Mouse (Mus musculus) adrenal gland, postnatal 25 days (tissue): ENCODE data around the gene Cdkn3. TPM values are rescaled to one million over a fixed set of nuclear protein-coding genes. Genes with fewer than 3 reads are reported as not detected.
A peak's percentile ranks its signal among the peaks of the same experiment; 100 is the strongest.
"Not testable (repeated sequence)": the region's sequence is repeated elsewhere in the genome, so short reads cannot be mapped to it uniquely, and the experiment has no call there.

Experiments
- DNase-seq: peaks from one replicate; pipeline ENCODE4 v3.0.0; 2021; ENCODE audit warnings: mixed read lengths
- total RNA-seq: library from RNA; stranded (reverse); gene quantifications from 2 replicates; pipeline ENCODE4 v1.2.3, GENCODE M21; 2021

The Cdkn3 gene
- total RNA-seq, 1 experiment from 2014 or later = 5.6 TPM

DNA sequence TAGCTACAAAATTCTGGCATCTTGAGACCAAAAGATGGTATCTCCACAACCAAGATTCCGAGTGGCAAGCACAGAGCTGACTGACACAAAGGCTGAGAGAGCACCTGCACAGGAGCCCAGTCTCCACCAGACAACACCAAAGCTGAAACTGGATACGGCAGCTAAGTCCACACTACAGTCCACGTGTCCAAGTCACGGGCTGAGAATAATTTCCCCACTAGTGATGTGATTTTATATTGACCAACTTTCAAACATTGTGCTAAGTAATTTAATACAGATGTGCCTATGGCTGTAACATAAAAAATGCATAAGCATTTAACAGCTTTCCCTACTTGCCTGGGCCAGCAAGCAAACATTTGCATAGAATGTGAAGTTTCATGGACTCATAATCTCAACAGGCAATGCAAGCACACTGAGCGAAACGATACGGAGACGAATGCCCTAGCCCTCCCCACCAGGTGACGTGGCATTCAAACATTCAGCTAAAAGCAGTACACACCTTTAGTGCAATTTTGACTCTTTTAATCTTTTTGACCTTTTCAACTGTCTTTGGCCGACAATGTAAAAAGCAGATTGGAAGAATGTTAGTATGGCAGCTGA, 23.1 kb downstream of the Cdkn3 start:
- DNase-seq = no peak

- DNase-seq = no peak
Measured at GRCm38 (mm10) chr14:46785247-46785646, 24.9 kb downstream of the Cdkn3 start.

- DNase-seq = no peak
Measured at GRCm38 (mm10) chr14:46787454-46787786, 27.1 kb downstream of the Cdkn3 start.

- DNase-seq = peak; percentile 92
Measured at GRCm38 (mm10) chr14:46787787-46788504, 27.6 kb downstream of the Cdkn3 start, which contains the start of gene Cnih1. Gene Cnih1, minus strand, starts transcription at chr14:46788411.

DNA sequence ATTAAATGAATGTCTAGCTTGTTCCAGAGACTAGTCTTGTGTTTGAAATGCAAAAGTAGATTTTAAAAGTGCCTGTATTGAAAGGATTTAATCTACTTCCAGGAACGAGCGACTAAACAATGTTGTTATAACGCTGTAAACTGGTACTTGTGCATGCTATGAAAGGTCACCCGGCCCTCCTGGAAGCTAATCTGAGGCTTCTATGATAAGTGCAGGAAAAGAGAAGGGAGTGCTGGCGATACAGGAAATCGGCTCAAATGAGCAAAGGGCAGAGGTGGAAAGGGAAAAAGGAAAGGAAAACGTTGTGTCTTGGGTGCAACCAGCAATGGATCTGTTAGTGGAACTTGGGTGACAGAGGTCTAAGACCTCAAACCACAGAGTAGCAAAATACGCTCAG, 28.2 kb downstream of the Cdkn3 start:
- DNase-seq = no peak

GRCm38 (mm10) chr14:46790303-46790702, 30.0 kb downstream of the Cdkn3 start:
- no peak for DNase-seq

DNA sequence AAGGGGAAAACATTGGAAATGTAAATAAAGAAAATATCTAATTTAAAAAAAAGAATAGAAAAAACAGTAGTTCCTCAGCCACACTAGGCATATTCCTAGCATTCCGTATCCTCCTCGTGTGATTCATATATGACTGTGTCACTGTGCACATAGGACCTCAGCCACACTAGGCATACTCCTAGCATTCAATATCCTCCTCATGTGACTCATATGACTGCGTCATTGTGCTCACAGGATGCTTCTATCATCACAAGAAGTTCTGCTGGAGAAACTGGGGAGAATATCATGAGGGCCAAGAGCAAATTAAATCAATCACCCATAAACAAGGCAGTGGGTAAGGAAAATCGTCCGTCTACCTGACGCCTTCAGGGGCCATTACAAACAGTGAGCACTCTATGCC, 30.4 kb downstream of the Cdkn3 start:
- no peak for DNase-seq

- DNase-seq = no peak
Measured at GRCm38 (mm10) chr14:46794157-46794556, 33.8 kb downstream of the Cdkn3 start.

- DNase-seq = no peak
Measured at GRCm38 (mm10) chr14:46800684-46801345, 40.5 kb downstream of the Cdkn3 start.

DNA sequence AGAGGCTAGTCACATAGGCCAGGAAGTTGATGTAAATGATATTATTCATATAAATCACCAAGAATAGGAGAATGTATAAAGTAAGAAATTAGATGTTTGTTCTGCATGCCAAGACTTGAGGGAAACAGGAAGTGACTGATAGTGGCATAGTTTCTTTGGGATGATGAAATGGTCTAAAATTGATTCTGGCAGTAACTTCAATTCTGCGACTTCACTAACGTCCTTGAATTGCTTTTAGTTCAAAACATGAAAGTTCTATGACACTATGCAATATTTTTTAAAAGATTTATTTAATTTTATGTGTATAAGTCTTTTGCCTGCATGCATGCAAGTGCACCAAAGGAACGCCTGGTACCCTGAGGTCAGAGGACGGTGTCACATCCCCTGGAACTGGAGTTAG, 42.9 kb downstream of the Cdkn3 start:
- no peak for DNase-seq

DNA sequence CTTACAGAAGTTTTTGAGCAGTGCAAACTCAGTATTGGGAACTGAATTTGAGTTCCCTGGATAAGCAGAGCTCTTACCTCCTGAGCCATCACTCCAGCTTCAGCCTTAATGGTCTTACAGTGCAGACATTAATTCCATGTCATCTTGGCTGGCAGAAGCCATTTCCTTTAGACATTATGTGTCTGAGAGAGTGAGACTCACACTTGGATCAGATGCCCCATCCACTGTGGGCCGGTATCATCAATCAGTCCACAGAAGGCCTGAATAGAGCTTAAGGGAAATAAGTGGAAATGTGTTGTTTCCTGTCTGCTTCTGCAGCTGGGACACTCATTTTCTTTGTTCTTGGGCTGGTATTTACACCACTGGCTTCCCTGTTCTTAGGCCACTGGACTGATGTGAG, 43.5 kb downstream of the Cdkn3 start:
- no peak for DNase-seq

GRCm38 (mm10) chr14:46806186-46806585, 45.8 kb downstream of the Cdkn3 start:
- no peak for DNase-seq

DNA sequence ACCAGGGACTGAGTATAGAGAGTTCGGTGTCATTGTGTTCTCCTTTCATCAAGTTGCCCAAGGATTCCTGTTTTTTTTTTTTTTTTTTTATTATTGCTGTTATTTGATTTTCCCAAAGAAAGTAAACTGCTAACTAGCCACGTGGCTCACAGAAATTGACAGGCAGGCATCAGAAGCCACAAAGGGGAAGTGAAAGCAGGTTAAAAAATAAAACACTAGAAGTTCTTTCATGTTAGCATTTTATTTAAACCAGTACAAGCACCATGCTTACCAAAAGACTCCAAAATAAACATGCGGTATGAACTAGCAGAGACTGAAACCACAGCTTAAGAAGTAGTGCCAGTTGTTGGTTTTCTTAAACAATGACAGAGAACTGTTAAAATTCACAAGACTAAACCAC, 47.6 kb downstream of the Cdkn3 start:
- DNase-seq = no peak

DNA sequence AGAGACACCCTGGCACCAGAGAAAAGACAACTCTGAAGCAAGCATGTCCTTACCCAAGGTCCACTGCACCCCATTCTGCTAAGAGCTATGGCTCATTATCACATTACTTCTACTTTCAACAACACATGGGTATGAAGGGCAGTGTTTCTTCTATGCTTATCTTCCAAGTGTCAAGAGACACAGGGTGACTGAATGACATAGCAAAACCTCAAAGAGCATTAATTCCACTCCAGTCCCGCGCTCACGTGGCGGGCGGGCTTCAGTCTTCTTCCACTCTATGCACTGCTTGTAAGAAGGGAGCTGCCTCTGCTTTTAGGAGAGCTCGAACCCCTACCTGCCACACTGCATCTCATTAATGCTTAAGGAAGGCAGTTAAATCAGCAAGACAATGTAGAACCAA, 55.3 kb downstream of the Cdkn3 start:
- DNase-seq = no peak

- no peak for DNase-seq
Measured at GRCm38 (mm10) chr14:46816916-46817622, 56.7 kb downstream of the Cdkn3 start.

GRCm38 (mm10) chr14:46818743-46819142, 58.4 kb downstream of the Cdkn3 start:
- no peak for DNase-seq

- not testable (repeated sequence) for DNase-seq
Measured at GRCm38 (mm10) chr14:46819961-46820360, 59.6 kb downstream of the Cdkn3 start.

Other genes starting within 250 kb of the Cdkn3 start
- gene Cnih1, start 27.9 kb downstream of the Cdkn3 start, total RNA-seq = 103 and 108 TPM in 2 replicates
- 99.8 and 120 TPM in 2 replicates for gene Gmfb, start 61.7 kb downstream of the Cdkn3 start, total RNA-seq
- 44.9 and 47.9 TPM in 2 replicates for gene Cgrrf1, start 71.6 kb downstream of the Cdkn3 start, total RNA-seq
- gene Samd4, start 122.3 kb downstream of the Cdkn3 start, total RNA-seq = 20.4 and 31.0 TPM in 2 replicates